Mouse (Mus musculus): ENCODE results near the gene 2610528J11Rik. TPM values are rescaled to one million over a fixed set of nuclear protein-coding genes. Genes with fewer than 3 reads are reported as not detected.

2610528J11Rik gene
- total and polyA plus RNA-seq, 3 experiments: not detected

GRCm38 (mm10) chr4:118543158-118543530 lies 16.3 kb downstream of the 2610528J11Rik start:
- H3K4me2 ChIP-seq (ENCODE audit: insufficient read depth, low read depth, poor library complexity, severe bottlenecking): peak overlapping the region; percentile 59; the same call in 1 of the 2 replicates
- no peak overlapping the region for H3K27ac ChIP-seq (ENCODE audit: insufficient read depth, low read depth)
- H3K9me3 ChIP-seq (replicated peaks; ENCODE audit: low read length): no peaks in the 10 kb centered on the region
- no peaks in the 10 kb centered on the region for H3K79me2 ChIP-seq (replicated peaks; ENCODE audit: control insufficient read depth, extremely low read depth, insufficient read depth, poor library complexity, severe bottlenecking)
- no peak for DNase-seq (ENCODE audit: extremely low read depth)
- no peaks in the 10 kb centered on the region for H3K36me3 ChIP-seq (replicated peaks in 1 of 2; ENCODE audit: control insufficient read depth in 1 of 2, insufficient read depth in 1 of 2, low read length in 1 of 2)
- TF ChIP-seq MXI1 (IDR thresholded peaks at IDR 0.05; ENCODE audit: low read depth, low read length) (no peak), JUND (conservative IDR thresholded peaks at IDR 0.05; ENCODE audit: low read depth, low read length) (no peak), CTCF (conservative IDR thresholded peaks at IDR 0.05 in 1 of 2, IDR thresholded peaks at IDR 0.05 in 1 of 2; ENCODE audit: low read depth in 2 of 2, low read length in 2 of 2) (no peak), E2F4 (IDR thresholded peaks at IDR 0.05; ENCODE audit: insufficient replicate concordance, low read depth, low read length) (no peak), ZC3H11A (IDR thresholded peaks at IDR 0.05; ENCODE audit: low read depth, low read length) (no peak), POLR2A (IDR thresholded peaks at IDR 0.05; ENCODE audit: low read depth, low read length) (no peak), RAD21 (IDR thresholded peaks at IDR 0.05; ENCODE audit: low read depth, low read length) (no peak), ELF1 (IDR thresholded peaks at IDR 0.05; ENCODE audit: low read depth, low read length) (no peak), GABPA (IDR thresholded peaks at IDR 0.05; ENCODE audit: insufficient replicate concordance, low read depth, low read length) (no peak), SIN3A (IDR thresholded peaks at IDR 0.05; ENCODE audit: low read length) (no peak), BHLHE40 (IDR thresholded peaks at IDR 0.05; ENCODE audit: low read depth, low read length) (no peak), CHD1 (IDR thresholded peaks at IDR 0.05; ENCODE audit: low read depth, low read length) (no peak), MAZ (IDR thresholded peaks at IDR 0.05; ENCODE audit: low read depth, low read length) (no peak), ZMIZ1 (IDR thresholded peaks at IDR 0.05; ENCODE audit: low read depth, low read length) (no peak)
- H3K9ac ChIP-seq (ENCODE audit: insufficient read depth, low read depth): no peak overlapping the region
- dilution Hi-C loops (cut with MboI; ENCODE audit: extremely low pct_ligation_motif_present, extremely low pct_unique_long_range_greater_than_20kb, low sequenced_read_pairs): no loop called here
- no peak overlapping the region for H3K4me3 ChIP-seq (replicated peaks in 1 of 3; ENCODE audit: low read depth in 2 of 3, low read length in 2 of 3, poor library complexity in 1 of 3)
- peaks cover 84% of the 10 kb centered on the region for H3K27me3 ChIP-seq (replicated peaks)
- H3K4me1 ChIP-seq (ENCODE audit: control insufficient read depth in 1 of 2, insufficient read depth in 2 of 2): no peaks in the 10 kb centered on the region
- in situ Hi-C loops (cut with MboI; ENCODE audit: low pct_ligation_motif_present, low pct_unique_long_range_greater_than_20kb, low sequenced_read_pairs): loop anchor here (10.0 kb wide), 1 partner anchor 58 kb away; no protein-coding TSS in a partner anchor

DNA sequence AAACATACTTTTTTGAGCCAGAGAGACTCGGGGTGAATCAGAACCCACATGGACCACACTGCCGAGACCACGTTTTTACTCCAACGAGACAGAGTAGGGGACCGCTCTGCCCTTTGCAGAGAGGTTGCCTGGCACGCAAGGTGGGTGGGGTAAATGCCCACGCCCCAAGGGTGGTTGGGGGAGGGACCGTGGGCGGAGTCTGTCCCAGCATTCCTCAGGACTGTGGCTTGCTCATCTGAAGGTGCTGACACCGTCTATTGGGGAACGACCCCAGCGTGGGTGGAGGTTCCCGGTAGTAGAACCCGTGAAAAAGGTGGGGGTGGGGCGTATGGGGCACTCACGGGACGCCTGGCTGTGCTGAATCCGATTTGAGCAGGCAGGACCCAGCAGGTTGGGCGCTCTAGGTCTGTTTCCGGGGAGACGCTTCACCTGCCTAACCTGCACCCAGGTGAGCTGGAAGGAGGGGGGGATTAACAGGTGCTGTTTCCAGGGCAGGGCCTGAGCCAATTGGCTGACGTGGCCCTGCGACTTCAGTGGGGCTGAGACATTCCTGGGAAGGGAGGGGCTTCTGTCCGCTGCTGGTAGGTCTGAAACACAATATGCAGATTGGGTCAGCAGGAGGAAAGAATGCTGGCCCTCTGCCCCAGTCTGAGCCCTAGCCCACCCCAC lies 16.9 kb downstream of the 2610528J11Rik start, which contains the start of gene Tmem125:
Gene Tmem125 (minus strand): TSS at position 453 of the 669 bp plus-strand sequence.
- H3K4me2 ChIP-seq (ENCODE audit: insufficient read depth, low read depth, poor library complexity, severe bottlenecking): peak within 1 kb of the TSS; percentile 59
- no peak for DNase-seq (ENCODE audit: extremely low read depth)
- H3K79me2 ChIP-seq (replicated peaks; ENCODE audit: control insufficient read depth, extremely low read depth, insufficient read depth, poor library complexity, severe bottlenecking): no peaks in the 10 kb centered on the region
- H3K9ac ChIP-seq (ENCODE audit: insufficient read depth, low read depth): no peak within 1 kb of the TSS
- TF ChIP-seq USF1 (IDR thresholded peaks at IDR 0.05; ENCODE audit: low read depth, low read length) (no peak), JUN (IDR thresholded peaks at IDR 0.05; ENCODE audit: insufficient read depth, low read depth, low read length) (no peak), CHD2 (IDR thresholded peaks at IDR 0.05; ENCODE audit: low read length) (no peak), EP300 (IDR thresholded peaks at IDR 0.05; ENCODE audit: low read length) (no peak), ZKSCAN1 (IDR thresholded peaks at IDR 0.05; ENCODE audit: borderline replicate concordance, low read depth, low read length) (no peak), POLR2AphosphoS2 (IDR thresholded peaks at IDR 0.05; ENCODE audit: low read depth, low read length) (no peak), SIN3A (IDR thresholded peaks at IDR 0.05; ENCODE audit: low read length) (no peak), MXI1 (IDR thresholded peaks at IDR 0.05; ENCODE audit: low read depth, low read length) (no peak), MAX (IDR thresholded peaks at IDR 0.05; ENCODE audit: low read length) (no peak), UBTF (IDR thresholded peaks at IDR 0.05; ENCODE audit: low read depth, low read length) (no peak), ZNF384 (IDR thresholded peaks at IDR 0.05; ENCODE audit: low read depth, low read length) (no peak), ZMIZ1 (IDR thresholded peaks at IDR 0.05; ENCODE audit: low read depth, low read length) (no peak), CHD1 (IDR thresholded peaks at IDR 0.05; ENCODE audit: low read depth, low read length) (no peak)
- in situ Hi-C loops (cut with MboI; ENCODE audit: low pct_ligation_motif_present, low pct_unique_long_range_greater_than_20kb, low sequenced_read_pairs): loop anchor here (10.0 kb wide), 1 partner anchor 59 kb away; no protein-coding TSS in a partner anchor
- H3K4me3 ChIP-seq (replicated peaks in 1 of 3; ENCODE audit: low read depth in 2 of 3, low read length in 2 of 3, poor library complexity in 1 of 3): peak within 1 kb of the TSS in 1 of 3 experiments; percentile 14
- no peaks in the 10 kb centered on the region for H3K9me3 ChIP-seq (replicated peaks; ENCODE audit: low read length)
- no peaks in the 10 kb centered on the region for H3K36me3 ChIP-seq (replicated peaks in 1 of 2; ENCODE audit: control insufficient read depth in 1 of 2, insufficient read depth in 1 of 2, low read length in 1 of 2)
- peaks cover 80% of the 10 kb centered on the region for H3K27me3 ChIP-seq (replicated peaks)
- H3K4me1 ChIP-seq (ENCODE audit: control insufficient read depth in 1 of 2, insufficient read depth in 2 of 2): no peaks in the 10 kb centered on the region
- dilution Hi-C loops (cut with MboI; ENCODE audit: extremely low pct_ligation_motif_present, extremely low pct_unique_long_range_greater_than_20kb, low sequenced_read_pairs): no loop called here
- no peak within 1 kb of the TSS for H3K27ac ChIP-seq (ENCODE audit: insufficient read depth, low read depth)
